Mouse (Mus musculus): Measurements from ENCODE around the gene Usp25.

Usp25 gene

GRCm38 (mm10) chr16:77150338-77150737, 136.8 kb downstream of the Usp25 start:
- no peak for DNase-seq

- DNase-seq, result no peak
These were observed 137.4 kb downstream of the Usp25 start for GRCm38 (mm10) chr16:77150884-77151283.

GRCm38 (mm10) chr16:77152288-77152687, 138.8 kb downstream of the Usp25 start:
- DNase-seq, result peak in 1 of 2 experiments; percentile 19

GRCm38 (mm10) chr16:77153216-77153715, 139.8 kb downstream of the Usp25 start:
- peak; percentile 13 to 54 for DNase-seq

GRCm38 (mm10) chr16:77153815-77154214, 140.3 kb downstream of the Usp25 start:
- peak; percentile 82 to 93 for DNase-seq

GRCm38 (mm10) chr16:77154831-77155230, 141.3 kb downstream of the Usp25 start:
- no peak for DNase-seq
